Mouse (Mus musculus) ES-Bruce4 (cell line): Measurements from ENCODE around the gene BC048403.

Source experiments
- CTCF ChIP-seq: IDR thresholded peaks from one replicate; pipeline ENCODE4 v1.8.1; 2011; ENCODE audit warnings: low read depth, low read length
- POLR2A ChIP-seq: IDR thresholded peaks from one replicate; pipeline ENCODE4 v1.8.1; 2011; ENCODE audit warnings: low read length; ENCODE audit not compliant: insufficient read depth

DNA sequence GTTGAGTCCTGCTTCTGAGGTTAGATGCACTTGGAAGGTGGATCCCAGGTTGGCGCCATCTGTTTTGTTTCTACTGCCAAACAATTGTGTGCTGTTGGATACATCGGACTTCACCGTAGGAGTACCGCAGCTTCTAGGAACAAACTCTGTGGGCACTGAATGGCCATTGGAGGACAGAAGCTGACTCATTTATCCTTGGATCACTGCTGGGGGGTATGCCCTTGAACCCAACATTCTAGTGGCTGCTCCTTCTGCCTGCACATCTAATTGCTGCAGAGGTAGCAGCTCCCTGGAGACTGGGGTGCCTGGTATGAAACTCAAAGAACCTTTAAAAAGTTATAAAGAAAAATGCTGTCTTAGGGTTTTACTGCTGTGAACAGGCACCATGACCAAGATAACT, 11.5 kb upstream of the BC048403 start:
- no peak for TF ChIP-seq CTCF
- no peak for TF ChIP-seq POLR2A
